In genomic region chr9:63092567-63092966, GRCm38 (mm10) we compare ENCODE assay signal across 8 mouse cellular contexts. TPM values are rescaled to one million over a fixed set of nuclear protein-coding genes. Genes with fewer than 3 reads are reported as not detected.
DNase-seq lines count a peak whose midpoint lies in the region; ATAC-seq and TF ChIP-seq lines count a peak whose summit lies in the region.

No protein-coding gene starts in this region.

- no peaks in the 10 kb centered on the region for H3K9me3 ChIP-seq in heart, postnatal 0 days (replicated peaks; ENCODE audit: control insufficient read depth, low read length)
- no peaks in the 10 kb centered on the region for H3K9me3 ChIP-seq in embryonic facial prominence, embryonic 10.5 days
- H3K9me3 ChIP-seq in intestine, embryonic 14.5 days (ENCODE audit: control insufficient read depth, low read length), result no peaks in the 10 kb centered on the region
- no peaks in the 10 kb centered on the region for H3K9me3 ChIP-seq in midbrain, postnatal 0 days (ENCODE audit: low read length)

- intact Hi-C loops in heart, postnatal 25 days (cut with DNase I), result no loop called here

- 12% methylated on average over 6 of the region's 6 CpGs for WGBS in heart, postnatal 0 days
- WGBS in embryonic facial prominence, embryonic 10.5 days, result 3% methylated on average over 6 of the region's 6 CpGs
- 4% methylated on average over 6 of the region's 6 CpGs for WGBS in intestine, embryonic 14.5 days
- WGBS in midbrain, postnatal 0 days, result 9% methylated on average over 6 of the region's 6 CpGs

- peak overlapping the region; percentile 62 for H3K4me2 ChIP-seq in heart, postnatal 0 days (ENCODE audit: low read depth, low read length)
- peak overlapping the region; percentile 49 for H3K4me2 ChIP-seq in intestine, embryonic 14.5 days (ENCODE audit: low read length)
- H3K4me2 ChIP-seq in midbrain, postnatal 0 days (ENCODE audit: low read depth, low read length, poor library complexity, severe bottlenecking), result peak overlapping the region; percentile 46

- TF ChIP-seq CTCF in heart, postnatal 0 days (IDR thresholded peaks at IDR 0.05; ENCODE audit: low read depth), result no peak
- no peak for TF ChIP-seq CTCF in midbrain, postnatal 0 days (IDR thresholded peaks at IDR 0.05)

- peaks cover 16% of the 10 kb centered on the region for H3K4me1 ChIP-seq in heart, postnatal 0 days (ENCODE audit: control insufficient read depth, insufficient read depth)
- peaks cover 43% of the 10 kb centered on the region for H3K4me1 ChIP-seq in embryonic facial prominence, embryonic 10.5 days
- H3K4me1 ChIP-seq in intestine, embryonic 14.5 days (replicated peaks; ENCODE audit: control insufficient read depth, insufficient read depth, low read length), result peaks cover 14% of the 10 kb centered on the region
- peaks cover 10% of the 10 kb centered on the region; the same call in 1 of the 2 replicates for H3K4me1 ChIP-seq in midbrain, postnatal 0 days (ENCODE audit: insufficient read depth, low read length)

- H3K27me3 ChIP-seq in heart, postnatal 0 days (ENCODE audit: control insufficient read depth, insufficient read depth, low read length), result no peaks in the 10 kb centered on the region
- no peaks in the 10 kb centered on the region for H3K27me3 ChIP-seq in embryonic facial prominence, embryonic 10.5 days (replicated peaks; ENCODE audit: low read depth, poor library complexity, severe bottlenecking)
- no peaks in the 10 kb centered on the region for H3K27me3 ChIP-seq in intestine, embryonic 14.5 days (replicated peaks; ENCODE audit: control insufficient read depth, insufficient read depth, low read length)
- no peaks in the 10 kb centered on the region for H3K27me3 ChIP-seq in midbrain, postnatal 0 days (ENCODE audit: insufficient read depth, low read length)

- peak overlapping the region; percentile 79 for H3K27ac ChIP-seq in heart, postnatal 0 days (ENCODE audit: low read depth)
- peak overlapping the region; percentile 90 for H3K27ac ChIP-seq in embryonic facial prominence, embryonic 10.5 days (replicated peaks)
- H3K27ac ChIP-seq in intestine, embryonic 14.5 days (ENCODE audit: low read depth), result peak overlapping the region; percentile 85
- H3K27ac ChIP-seq in midbrain, postnatal 0 days (ENCODE audit: low read depth, low read length), result peak overlapping the region; percentile 48

- H3K4me3 ChIP-seq in heart, postnatal 0 days (ENCODE audit: low read depth, low read length), result peak overlapping the region; percentile 40
- H3K4me3 ChIP-seq in embryonic facial prominence, embryonic 10.5 days, result peak overlapping the region; percentile 53
- H3K4me3 ChIP-seq in intestine, embryonic 14.5 days (ENCODE audit: low read depth, low read length), result peak overlapping the region; percentile 22; the same call in 1 of the 2 replicates
- H3K4me3 ChIP-seq in midbrain, postnatal 0 days (ENCODE audit: low read depth, low read length), result no peak overlapping the region

- no peak for DNase-seq in heart, postnatal 0 days (ENCODE audit: low spot score)
- DNase-seq in heart, postnatal 25 days (ENCODE audit: low spot score), result no peak
- peak; percentile 45 for DNase-seq in embryonic facial prominence, embryonic 10.5 days (ENCODE audit: low spot score)
- DNase-seq in intestine, embryonic 14.5 days (ENCODE audit: low spot score), result no peak
- DNase-seq in midbrain, postnatal 0 days (ENCODE audit: low spot score), result no peak
- DNase-seq in cerebellum, postnatal 10 days, result no peak
- no peak for DNase-seq in cerebellum, adult 18-20 months
- no peak for DNase-seq in spleen, postnatal 4 days (ENCODE audit: low spot score in 2 of 2)

- H3K36me3 ChIP-seq in heart, postnatal 0 days (replicated peaks; ENCODE audit: control insufficient read depth, insufficient read depth, low read length), result no peaks in the 10 kb centered on the region
- H3K36me3 ChIP-seq in embryonic facial prominence, embryonic 10.5 days (replicated peaks), result no peaks in the 10 kb centered on the region
- no peaks in the 10 kb centered on the region for H3K36me3 ChIP-seq in intestine, embryonic 14.5 days (ENCODE audit: control insufficient read depth, insufficient read depth, low read length)
- no peaks in the 10 kb centered on the region for H3K36me3 ChIP-seq in midbrain, postnatal 0 days (ENCODE audit: insufficient read depth, low read length)

- ATAC-seq in heart, postnatal 0 days (ENCODE audit: insufficient read depth, low read depth), result no peak
- peak; percentile 36; the same call in 1 of the 2 replicates for ATAC-seq in intestine, embryonic 14.5 days (replicated peaks; ENCODE audit: low FRiP score, low TSS enrichment, low read depth)
- no peak for ATAC-seq in midbrain, postnatal 0 days (ENCODE audit: low FRiP score)

- TF ChIP-seq EP300 in heart, postnatal 0 days (IDR thresholded peaks at IDR 0.05; ENCODE audit: low read depth), result no peak

- H3K9ac ChIP-seq in heart, postnatal 0 days (replicated peaks; ENCODE audit: low read depth, low read length), result peak overlapping the region; percentile 24; the same call in 1 of the 2 replicates
- 0 out of 2 replicates have a peak overlapping the region, but pooled peaks have one; percentile 14 for H3K9ac ChIP-seq in intestine, embryonic 14.5 days (ENCODE audit: low read length)
- H3K9ac ChIP-seq in midbrain, postnatal 0 days (replicated peaks; ENCODE audit: low read length, poor library complexity, severe bottlenecking), result 0 out of 2 replicates have a peak overlapping the region, but pooled peaks have one; percentile 14

RNA-seq across cellular contexts. Expression of gene Skor1, which starts 56.2 kb away (rescaled TPM):
- total RNA-seq in heart, postnatal 0 days (2014; rRNA removed; ENCODE audit: low replicate concordance), result not detected in 2 replicates
- polyA plus RNA-seq in heart, postnatal 0 days (2015; fragmentation: Nextera tagmentation; extraction: Ambion mirVana), result not detected in 2 replicates
- not detected for total RNA-seq in heart, postnatal 25 days (2021)
- 0.06 and 0.10 TPM in 2 replicates for polyA plus RNA-seq in embryonic facial prominence, embryonic 10.5 days (2016; fragmentation: Nextera tagmentation; extraction: Ambion mirVana)
- not detected in 2 replicates for polyA plus RNA-seq in intestine, embryonic 14.5 days (2014; fragmentation: Nextera tagmentation; extraction: Ambion mirVana)
- total RNA-seq in midbrain, postnatal 0 days (2014; rRNA removed), result 1.2 and 5.5 TPM in 2 replicates
- 0.07 and 0.26 TPM in 2 replicates for polyA plus RNA-seq in midbrain, postnatal 0 days (2015; fragmentation: Nextera tagmentation; extraction: Ambion mirVana)
